ENCODE assay signal across 8 mouse cellular contexts in genomic region chr3:69723161-69723560, GRCm38 (mm10). TPM values are rescaled to one million over a fixed set of nuclear protein-coding genes. Genes with fewer than 3 reads are reported as not detected.
DNase-seq lines count a peak whose midpoint lies in the region; ATAC-seq and TF ChIP-seq lines count a peak whose summit lies in the region.

No protein-coding gene starts in this region.

- H3K27ac ChIP-seq in forebrain, postnatal 0 days (ENCODE audit: low read depth, low read length), result no peak overlapping the region
- no peak overlapping the region for H3K27ac ChIP-seq in liver, embryonic 16.5 days (ENCODE audit: low read length)

- H3K36me3 ChIP-seq in erythroblast, embryonic 14.5 days (ENCODE audit: control insufficient read depth), result peaks cover 25% of the 10 kb centered on the region
- peaks cover 48% of the 10 kb centered on the region for H3K36me3 ChIP-seq in C2C12 (ENCODE audit: control insufficient read depth, insufficient read depth)
- no peaks in the 10 kb centered on the region for H3K36me3 ChIP-seq in forebrain, postnatal 0 days (ENCODE audit: insufficient read depth)
- no peaks in the 10 kb centered on the region for H3K36me3 ChIP-seq in liver, embryonic 16.5 days (ENCODE audit: control insufficient read depth, insufficient read depth)

- peak overlapping the region; percentile 96 for H3K4me3 ChIP-seq in erythroblast, embryonic 14.5 days (replicated peaks)
- peak overlapping the region; percentile 89 for H3K4me3 ChIP-seq in C2C12 (ENCODE audit: insufficient read depth, poor library complexity, severe bottlenecking)
- H3K4me3 ChIP-seq in forebrain, postnatal 0 days (ENCODE audit: low read depth, low read length), result peak overlapping the region; percentile 99
- peak overlapping the region; percentile 84 for H3K4me3 ChIP-seq in liver, embryonic 16.5 days (ENCODE audit: low read depth, low read length)

- no peak for ATAC-seq in erythroblast, adult 5-6 weeks (replicated peaks; ENCODE audit: low FRiP score, poor library complexity, severe bottlenecking)
- ATAC-seq in forebrain, postnatal 0 days, result no peak
- no peak for ATAC-seq in liver, embryonic 16.5 days (ENCODE audit: low read depth)

- peak overlapping the region; percentile 97 for H3K9ac ChIP-seq in forebrain, postnatal 0 days
- peak overlapping the region; percentile 83 for H3K9ac ChIP-seq in liver, embryonic 16.5 days (ENCODE audit: low read depth, low read length)

- H3K79me2 ChIP-seq in C2C12 (ENCODE audit: control insufficient read depth, insufficient read depth), result peaks cover 63% of the 10 kb centered on the region

- no peaks in the 10 kb centered on the region for H3K9me3 ChIP-seq in erythroblast, embryonic 14.5 days (ENCODE audit: control insufficient read depth, low read length)
- no peaks in the 10 kb centered on the region for H3K9me3 ChIP-seq in forebrain, postnatal 0 days (ENCODE audit: low read length)
- no peaks in the 10 kb centered on the region for H3K9me3 ChIP-seq in liver, embryonic 16.5 days (replicated peaks; ENCODE audit: control insufficient read depth, low read length)

- peaks cover 59% of the 10 kb centered on the region for H3K79me3 ChIP-seq in C2C12 (ENCODE audit: low read depth)

- peaks cover 24% of the 10 kb centered on the region for H3K4me1 ChIP-seq in erythroblast, embryonic 14.5 days (ENCODE audit: control insufficient read depth)
- H3K4me1 ChIP-seq in forebrain, postnatal 0 days (ENCODE audit: insufficient read depth), result peaks cover 17% of the 10 kb centered on the region
- peaks cover 6% of the 10 kb centered on the region for H3K4me1 ChIP-seq in liver, embryonic 16.5 days (ENCODE audit: control insufficient read depth, low read depth, low read length)

- H3ac ChIP-seq in C2C12 (ENCODE audit: control insufficient read depth, insufficient read length, low read depth), result peak overlapping the region; percentile 57

- H3K4me2 ChIP-seq in forebrain, postnatal 0 days (ENCODE audit: low read depth), result peak overlapping the region; percentile 79
- H3K4me2 ChIP-seq in liver, embryonic 16.5 days (ENCODE audit: low read depth, low read length), result peak overlapping the region; percentile 83

- no peaks in the 10 kb centered on the region for H3K27me3 ChIP-seq in erythroblast, embryonic 14.5 days (ENCODE audit: control insufficient read depth)
- H3K27me3 ChIP-seq in C2C12 (ENCODE audit: control insufficient read depth, insufficient read depth, insufficient read length), result no peaks in the 10 kb centered on the region
- no peaks in the 10 kb centered on the region for H3K27me3 ChIP-seq in forebrain, postnatal 0 days (ENCODE audit: insufficient read depth, low read length)
- no peaks in the 10 kb centered on the region for H3K27me3 ChIP-seq in liver, embryonic 16.5 days (ENCODE audit: control insufficient read depth, insufficient read depth, low read depth, low read length)

- no peak for DNase-seq in forebrain, postnatal 0 days
- DNase-seq in adrenal gland, adult 18-20 months (ENCODE audit: low spot score in 2 of 2), result no peak
- DNase-seq in adrenal gland, postnatal 4 days (ENCODE audit: low spot score in 2 of 2), result no peak
- DNase-seq in lung, postnatal 36 days, result no peak

- 12% methylated on average over 7 of the region's 7 CpGs for WGBS in forebrain, postnatal 0 days
- 21% methylated on average over 7 of the region's 7 CpGs for WGBS in liver, embryonic 16.5 days (ENCODE audit: insufficient replicate concordance)

- no peak for TF ChIP-seq CTCF in C2C12 (IDR thresholded peaks at IDR 0.05; ENCODE audit: control insufficient read depth, insufficient read depth, insufficient read length)
- no peak for TF ChIP-seq CTCF in forebrain, postnatal 0 days (IDR thresholded peaks at IDR 0.05; ENCODE audit: low read depth)

TF ChIP-seq in C2C12, 6 proteins besides CTCF, POLR2A, EP300 and RAD21:
- TF ChIP-seq FOSL1 (IDR thresholded peaks at IDR 0.05; ENCODE audit: insufficient read depth, low read length, poor library complexity, severe bottlenecking) (no peak), MYOD1 (IDR thresholded peaks at IDR 0.05; ENCODE audit: control insufficient read depth, insufficient read length, low read depth) (no peak), CEBPB (IDR thresholded peaks at IDR 0.05; ENCODE audit: low read depth) (no peak), USF1 (IDR thresholded peaks at IDR 0.05; ENCODE audit: low read depth) (no peak), MAX (IDR thresholded peaks at IDR 0.05) (no peak), MYOG (IDR thresholded peaks at IDR 0.05; ENCODE audit: control insufficient read depth, extremely low read depth, insufficient read length) (no peak)

RNA-seq across cellular contexts. Expression of gene Nmd3, which starts 1.4 kb away (rescaled TPM):
- 1.3 and 2.6 TPM in 2 replicates for polyA plus RNA-seq in erythroblast, embryonic 14.5 days (2012)
- total RNA-seq in erythroblast, adult 5-6 weeks (2015; ENCODE audit: low replicate concordance), result 13.0 and 33.8 TPM in 2 replicates
- total RNA-seq in erythroblast, adult 5-6 weeks (2017; ENCODE audit: low replicate concordance), result 12.8 and 26.2 TPM in 2 replicates
- 73.0 TPM for polyA plus RNA-seq in C2C12 (2012; fragmentation: generic; extraction: Trizol)
- 21.0 and 30.5 TPM in 2 replicates for total RNA-seq in forebrain, postnatal 0 days (2014; rRNA removed)
- 60.4 and 62.8 TPM in 2 replicates for polyA plus RNA-seq in forebrain, postnatal 0 days (2015; fragmentation: Nextera tagmentation; extraction: Ambion mirVana)
- polyA plus RNA-seq in liver, embryonic 16.5 days (2015; fragmentation: Nextera tagmentation; extraction: Ambion mirVana), result 48.5 and 60.9 TPM in 2 replicates
- total RNA-seq in adrenal gland, adult 18-20 months (2021), result 100 to 1,000 TPM in 1 of 2 experiments, 10 to 100 TPM in 1; 97.4 to 101 TPM
- 100 to 1,000 TPM in 1 of 2 experiments, 10 to 100 TPM in 1; 90.2 to 101 TPM for total RNA-seq in adrenal gland, postnatal 4 days (2021)
